Mouse (Mus musculus) cerebellum, adult 18-20 months (tissue): Measurements from ENCODE around the gene Gm45711.
"Not testable (repeated sequence)": the region's sequence is repeated elsewhere in the genome, so short reads cannot be mapped to it uniquely, and the experiment has no call there.

Source experiments
- DNase-seq, 2 experiments: peaks; one replicate each; pipeline ENCODE4 v3.0.0; 2021

The Gm45711 gene

GRCm38 (mm10) chr8:104313311-104313710 lies 3.4 kb upstream of the Gm45711 start:
- no peak for DNase-seq

GRCm38 (mm10) chr8:104312023-104312422 lies 2.1 kb upstream of the Gm45711 start:
- not testable (repeated sequence) for DNase-seq

GRCm38 (mm10) chr8:104308341-104308740 lies 1.5 kb downstream of the Gm45711 start:
- not testable (repeated sequence) for DNase-seq

- no peak for DNase-seq
Measured at GRCm38 (mm10) chr8:104304962-104305361, 4.9 kb downstream of the Gm45711 start.

- not testable (repeated sequence) for DNase-seq
Measured at GRCm38 (mm10) chr8:104302536-104302935, 7.3 kb downstream of the Gm45711 start.

GRCm38 (mm10) chr8:104301577-104301976 lies 8.3 kb downstream of the Gm45711 start:
- not testable (repeated sequence) for DNase-seq

GRCm38 (mm10) chr8:104294396-104294795 lies 15.5 kb downstream of the Gm45711 start:
- no peak for DNase-seq

- not testable (repeated sequence) for DNase-seq
Measured at GRCm38 (mm10) chr8:104293081-104293480, 16.8 kb downstream of the Gm45711 start, which contains the start of gene Cmtm2a. Cmtm2a (minus strand) TSS chr8:104293181.

GRCm38 (mm10) chr8:104268937-104269440 lies 40.9 kb downstream of the Gm45711 start:
- no peak for DNase-seq

- no peak for DNase-seq
Measured at GRCm38 (mm10) chr8:104268368-104268767, 41.5 kb downstream of the Gm45711 start.

GRCm38 (mm10) chr8:104264271-104264935 lies 45.5 kb downstream of the Gm45711 start:
- DNase-seq = not testable (repeated sequence)

GRCm38 (mm10) chr8:104261802-104262201 lies 48.1 kb downstream of the Gm45711 start:
- not testable (repeated sequence) for DNase-seq

- DNase-seq = no peak
Measured at GRCm38 (mm10) chr8:104253016-104253415, 56.9 kb downstream of the Gm45711 start.

GRCm38 (mm10) chr8:104251461-104251860 lies 58.4 kb downstream of the Gm45711 start:
- no peak for DNase-seq

- peak; percentile 72 to 84 for DNase-seq
Measured at GRCm38 (mm10) chr8:104250439-104251367, 59.2 kb downstream of the Gm45711 start, which contains the start of gene Cklf. Cklf (plus strand) TSS chr8:104250861.

GRCm38 (mm10) chr8:104249442-104249996 lies 60.4 kb downstream of the Gm45711 start:
- DNase-seq = no peak

- peak; percentile 64 to 73 for DNase-seq
Measured at GRCm38 (mm10) chr8:104248276-104248675, 61.6 kb downstream of the Gm45711 start, which contains the start of gene Tk2. Tk2 (minus strand) TSS chr8:104248558.

- peak; percentile 42 to 48 for DNase-seq
Measured at GRCm38 (mm10) chr8:104247908-104248275, 62.0 kb downstream of the Gm45711 start.

- no peak for DNase-seq
Measured at GRCm38 (mm10) chr8:104247054-104247907, 62.6 kb downstream of the Gm45711 start.

- no peak for DNase-seq
Measured at GRCm38 (mm10) chr8:104246621-104247020, 63.3 kb downstream of the Gm45711 start.

GRCm38 (mm10) chr8:104242038-104242644 lies 67.7 kb downstream of the Gm45711 start:
- DNase-seq = no peak
